Mouse (Mus musculus) layer of hippocampus, postnatal 10 days (tissue): ENCODE measurements around the gene Daglb. TPM values are rescaled to one million over a fixed set of nuclear protein-coding genes. Genes with fewer than 3 reads are reported as not detected.
"Not testable (repeated sequence)": the region's sequence is repeated elsewhere in the genome, so short reads cannot be mapped to it uniquely, and the experiment has no call there.

Source experiments
- DNase-seq, 2 experiments: peaks; one replicate each; pipeline ENCODE4 v3.0.0; 2021; ENCODE audit warnings: low spot score in 2 of 2
- total RNA-seq, 2 experiments: library from RNA; stranded (reverse); gene quantifications; 2 replicates each; pipeline ENCODE4 v1.2.3; 2021

Daglb gene
- total RNA-seq, 2 experiments from 2014 or later, result 20.5 to 21.5 TPM

GRCm38 (mm10) chr5:143517005-143517404, 52.6 kb downstream of the Daglb start:
- no peak for DNase-seq

- DNase-seq, result no peak
Observed at GRCm38 (mm10) chr5:143517436-143517835, 53.1 kb downstream of the Daglb start.

- no peak for DNase-seq
Observed at GRCm38 (mm10) chr5:143518045-143518591, 53.7 kb downstream of the Daglb start.

GRCm38 (mm10) chr5:143520415-143520814, 56.0 kb downstream of the Daglb start:
- DNase-seq, result no peak

GRCm38 (mm10) chr5:143522882-143523281, 58.5 kb downstream of the Daglb start:
- no peak for DNase-seq

- no peak for DNase-seq
Observed at GRCm38 (mm10) chr5:143525454-143526225, 61.3 kb downstream of the Daglb start.

GRCm38 (mm10) chr5:143526698-143527331, 62.4 kb downstream of the Daglb start:
- peak; percentile 39 to 40 for DNase-seq

GRCm38 (mm10) chr5:143527486-143528307, 63.3 kb downstream of the Daglb start, which contains the start of gene Rac1:
Gene Rac1 (minus strand): TSS chr5:143528036.
- DNase-seq, result peak; percentile 98 to 99

- DNase-seq, result no peak
Observed at GRCm38 (mm10) chr5:143528308-143528683, 63.9 kb downstream of the Daglb start.

GRCm38 (mm10) chr5:143530715-143531114, 66.3 kb downstream of the Daglb start:
- DNase-seq, result no peak

GRCm38 (mm10) chr5:143534922-143535321, 70.5 kb downstream of the Daglb start:
- no peak for DNase-seq

- DNase-seq, result no peak
Observed at GRCm38 (mm10) chr5:143537022-143537421, 72.6 kb downstream of the Daglb start.

GRCm38 (mm10) chr5:143539111-143539510, 74.7 kb downstream of the Daglb start:
- DNase-seq, result no peak

GRCm38 (mm10) chr5:143547384-143547783, 83.0 kb downstream of the Daglb start:
- DNase-seq, result peak; percentile 80

GRCm38 (mm10) chr5:143547866-143548265, 83.5 kb downstream of the Daglb start:
- no peak for DNase-seq

GRCm38 (mm10) chr5:143548401-143548846, 84.0 kb downstream of the Daglb start:
- DNase-seq, result peak; percentile 95 to 98

- not testable (repeated sequence) for DNase-seq
Observed at GRCm38 (mm10) chr5:143548922-143549321, 84.5 kb downstream of the Daglb start.

GRCm38 (mm10) chr5:143552911-143553310, 88.5 kb downstream of the Daglb start:
- DNase-seq, result peak in 1 of 2 experiments; percentile 39

- DNase-seq, result no peak
Observed at GRCm38 (mm10) chr5:143555233-143555632, 90.8 kb downstream of the Daglb start.
